Mouse (Mus musculus) thymus, postnatal 4 days (tissue): ENCODE results near the gene C1ql1.

Experiments
- DNase-seq: peaks from one replicate; pipeline ENCODE4 v3.0.0; 2021

The C1ql1 gene

GRCm38 (mm10) chr11:102898408-102898807, 48.1 kb downstream of the C1ql1 start:
- no peak for DNase-seq

GRCm38 (mm10) chr11:102896641-102897040, 49.8 kb downstream of the C1ql1 start:
- DNase-seq, result no peak

GRCm38 (mm10) chr11:102895779-102896178, 50.7 kb downstream of the C1ql1 start:
- DNase-seq, result no peak

GRCm38 (mm10) chr11:102894716-102895115, 51.8 kb downstream of the C1ql1 start:
- no peak for DNase-seq

- peak; percentile 78 for DNase-seq
These were observed 53.4 kb downstream of the C1ql1 start for GRCm38 (mm10) chr11:102893015-102893651.

- no peak for DNase-seq
These were observed 56.4 kb downstream of the C1ql1 start for GRCm38 (mm10) chr11:102890096-102890495.
